Mouse (Mus musculus): ENCODE data around the gene C130073F10Rik.

GRCm38 (mm10) chr4:101883641-101884040 lies 9.9 kb downstream of the C130073F10Rik start:
- no peak for TF ChIP-seq CTCF (IDR thresholded peaks at IDR 0.05; ENCODE audit: borderline replicate concordance, extremely low read depth, insufficient read depth, insufficient read length)
- no peak for TF ChIP-seq POLR2A (IDR thresholded peaks at IDR 0.05; ENCODE audit: borderline replicate concordance, extremely low read depth, insufficient read depth, insufficient read length, poor library complexity, severe bottlenecking)

All from brain, embryonic 14.5 days (tissue).